10 mouse cellular contexts compared by ENCODE assay signal in the genomic region with DNA sequence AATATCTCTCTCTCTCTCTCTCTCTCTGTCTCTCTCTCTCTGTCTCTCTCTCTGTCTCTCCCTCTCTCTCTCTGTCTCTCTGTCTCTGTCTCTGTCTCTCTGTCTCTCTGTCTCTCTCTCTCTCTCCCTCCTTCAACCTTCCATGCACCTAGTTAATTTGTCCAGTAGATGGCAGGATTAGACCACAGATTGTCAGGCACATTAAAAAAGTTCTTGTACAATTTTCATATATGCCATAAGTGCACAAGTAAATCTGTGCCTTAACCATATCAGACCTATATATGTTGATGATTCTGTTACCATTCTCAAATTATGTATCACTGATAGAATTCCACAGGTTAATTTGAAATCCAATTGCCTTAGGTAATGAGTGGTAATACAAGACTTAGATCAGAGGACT.
DNase-seq lines count a peak whose midpoint lies in the region; ATAC-seq and TF ChIP-seq lines count a peak whose summit lies in the region.
"Had no signal": no experiment of that assay in that cellular context is flagged by ENCODE, and none has a peak within 500 bp of the region (broad histone marks: within the 10 kb centered on the region; RNA-seq: fewer than 3 reads in every experiment).

No protein-coding gene starts in this region.

- H3K27ac ChIP-seq in heart, embryonic 12.5 days (ENCODE audit: poor library complexity, severe bottlenecking), result no peak overlapping the region
- no peak overlapping the region for H3K27ac ChIP-seq in lung, embryonic 14.5 days (ENCODE audit: low read depth)
- H3K27ac ChIP-seq: hindbrain, embryonic 10.5 days; liver, embryonic 15.5 days had no signal

- no peaks in the 10 kb centered on the region for H3K9me3 ChIP-seq in heart, embryonic 12.5 days (replicated peaks)
- no peaks in the 10 kb centered on the region for H3K9me3 ChIP-seq in lung, embryonic 14.5 days (ENCODE audit: low read depth, low read length)
- H3K9me3 ChIP-seq: hindbrain, embryonic 10.5 days; liver, embryonic 15.5 days had no signal

- no peak overlapping the region for H3K4me3 ChIP-seq in heart, embryonic 12.5 days
- no peak overlapping the region for H3K4me3 ChIP-seq in lung, embryonic 14.5 days (ENCODE audit: low read depth, low read length)
- H3K4me3 ChIP-seq in lung, adult 2 months (replicated peaks; ENCODE audit: extremely low read depth, low read depth, low read length), result no peak overlapping the region
- H3K4me3 ChIP-seq: hindbrain, embryonic 10.5 days; liver, embryonic 15.5 days had no signal

- no peak for TF ChIP-seq POLR2A in lung, adult 2 months (IDR thresholded peaks at IDR 0.05; ENCODE audit: borderline replicate concordance, extremely low read depth, low read depth, low read length)

- H3K4me1 ChIP-seq in heart, embryonic 12.5 days (replicated peaks), result no peaks in the 10 kb centered on the region
- no peaks in the 10 kb centered on the region for H3K4me1 ChIP-seq in lung, embryonic 14.5 days (ENCODE audit: insufficient read depth)
- H3K4me1 ChIP-seq in lung, adult 2 months (ENCODE audit: control insufficient read depth, insufficient read depth, low read length), result no peaks in the 10 kb centered on the region
- H3K4me1 ChIP-seq: hindbrain, embryonic 10.5 days; liver, embryonic 15.5 days had no signal

- no peaks in the 10 kb centered on the region for H3K27me3 ChIP-seq in heart, embryonic 12.5 days (replicated peaks)
- no peaks in the 10 kb centered on the region for H3K27me3 ChIP-seq in lung, embryonic 14.5 days (ENCODE audit: insufficient read depth, low read length)
- H3K27me3 ChIP-seq: liver, embryonic 15.5 days had no signal

- peak; percentile 51 for TF ChIP-seq CTCF in lung, embryonic 14.5 days (IDR thresholded peaks at IDR 0.05; ENCODE audit: low read depth)
- no peak for TF ChIP-seq CTCF in lung, adult 2 months (IDR thresholded peaks at IDR 0.05; ENCODE audit: insufficient read depth, low read length)

- no peak overlapping the region for H3K4me2 ChIP-seq in heart, embryonic 12.5 days
- no peak overlapping the region for H3K4me2 ChIP-seq in lung, embryonic 14.5 days
- H3K4me2 ChIP-seq: liver, embryonic 15.5 days had no signal

- no peak for ATAC-seq in heart, embryonic 12.5 days (ENCODE audit: insufficient number of reproducible peaks, low FRiP score)
- no peak for ATAC-seq in lung, embryonic 14.5 days (ENCODE audit: insufficient read depth)

- no peaks in the 10 kb centered on the region for H3K36me3 ChIP-seq in heart, embryonic 12.5 days
- no peaks in the 10 kb centered on the region for H3K36me3 ChIP-seq in lung, embryonic 14.5 days (ENCODE audit: insufficient read depth)
- H3K36me3 ChIP-seq: hindbrain, embryonic 10.5 days; liver, embryonic 15.5 days had no signal

- no peak overlapping the region for H3K9ac ChIP-seq in heart, embryonic 12.5 days
- no peak overlapping the region for H3K9ac ChIP-seq in lung, embryonic 14.5 days
- H3K9ac ChIP-seq: liver, embryonic 15.5 days had no signal

- peak; percentile 6 to 23 for DNase-seq in heart, postnatal 10 days
- DNase-seq in lung, embryonic 14.5 days, result peak; percentile 53
- no peak for DNase-seq in lung, adult 2 months
- peak; percentile 0 for DNase-seq in c-Kit-positive CD71-negative TER-119-negative erythroid progenitor cells, embryonic 14.5 days (ENCODE audit: low read depth)
- peak; percentile 6 for DNase-seq in retina, adult 2 months (ENCODE audit: low read depth, low spot score)
- DNase-seq in thymus, postnatal 36 days, result no peak
- no peak for DNase-seq in thymus, postnatal 14 days

- intact Hi-C loops in heart, postnatal 10 days (cut with DNase I), result loop anchor here (1.0 to 2.0 kb wide), 2 partner anchors 1145 to 1179 kb away; no protein-coding TSS in a partner anchor

Comparison
In these comparisons a context has a peak if more than half of its experiments do, and no peak if none do; other contexts are left out.
1. DNase-seq: peak in heart, postnatal 10 days (2 of 2), lung, embryonic 14.5 days (single experiment), c-Kit-positive CD71-negative TER-119-negative erythroid progenitor cells, embryonic 14.5 days (single experiment) and retina, adult 2 months (single experiment); none in lung, adult 2 months (single experiment), thymus, postnatal 36 days (0 of 2) and thymus, postnatal 14 days (single experiment).